In genomic region chr4:133028875-133029274, GRCm38 (mm10) we compare ENCODE assay signal across 17 mouse cellular contexts. TPM values are rescaled to one million over a fixed set of nuclear protein-coding genes. Genes with fewer than 3 reads are reported as not detected.
"Had no signal": no experiment of that assay in that cellular context is flagged by ENCODE, and none has a peak within 500 bp of the region (broad histone marks: within the 10 kb centered on the region; RNA-seq: fewer than 3 reads in every experiment).

No protein-coding gene starts in this region.

- H3K27ac ChIP-seq: macrophage; midbrain, embryonic 13.5 days; midbrain, embryonic 15.5 days; neural tube, embryonic 12.5 days; stomach, embryonic 15.5 days; stomach, postnatal 0 days had no signal

- H3K27me3 ChIP-seq: megakaryocyte, embryonic 14.5 days; midbrain, embryonic 13.5 days; midbrain, embryonic 15.5 days; neural tube, embryonic 12.5 days; stomach, embryonic 15.5 days had no signal

- H3K4me2 ChIP-seq: lung, embryonic 14.5 days; midbrain, embryonic 11.5 days; midbrain, embryonic 13.5 days; midbrain, embryonic 15.5 days; neural tube, embryonic 12.5 days; stomach, embryonic 15.5 days had no signal

- H3K4me3 ChIP-seq: midbrain, embryonic 13.5 days; midbrain, embryonic 15.5 days; neural tube, embryonic 12.5 days; stomach, embryonic 15.5 days had no signal

- H3K9me3 ChIP-seq: megakaryocyte, embryonic 14.5 days; midbrain, embryonic 13.5 days; midbrain, embryonic 15.5 days; neural tube, embryonic 12.5 days; stomach, embryonic 15.5 days had no signal

- ATAC-seq: midbrain, embryonic 13.5 days; midbrain, embryonic 15.5 days had no signal

- H3K9ac ChIP-seq: lung, embryonic 14.5 days; midbrain, embryonic 13.5 days; midbrain, embryonic 15.5 days; neural tube, embryonic 12.5 days; stomach, embryonic 15.5 days had no signal

- DNase-seq: lung, adult 18-20 months; lung, embryonic 14.5 days; lung, postnatal 14 days; lung, postnatal 36 days; right cerebral cortex, postnatal 14 days; thymus, adult 18-20 months; thymus, postnatal 14 days; thymus, postnatal 36 days had no signal

- H3K36me3 ChIP-seq: midbrain, embryonic 15.5 days; neural tube, embryonic 12.5 days; stomach, embryonic 15.5 days had no signal

RNA-seq across cellular contexts. Expression of gene Fgr, which starts 55.0 kb away (rescaled TPM):
- polyA plus RNA-seq: midbrain, embryonic 11.5 days; neural tube, embryonic 14.5 days had no signal
